Mouse (Mus musculus): ENCODE data around the gene Gbp5. TPM values are rescaled to one million over a fixed set of nuclear protein-coding genes. Genes with fewer than 3 reads are reported as not detected.
"Not testable (repeated sequence)": the region's sequence is repeated elsewhere in the genome, so short reads cannot be mapped to it uniquely, and the experiment has no call there.

Gbp5 gene
- polyA plus RNA-seq, 1 experiment: 0.66 TPM

- no peak for TF ChIP-seq POLR2A (IDR thresholded peaks at IDR 0.05; ENCODE audit: insufficient read depth, low read length)
- no peak for TF ChIP-seq CTCF (IDR thresholded peaks at IDR 0.05; ENCODE audit: low read depth, low read length)
- no peak for TF ChIP-seq EP300 (IDR thresholded peaks at IDR 0.05; ENCODE audit: insufficient read depth, low read depth, low read length)
- Histone ChIP-seq H3K9ac (ENCODE audit: low read depth, poor library complexity, severe bottlenecking) (no peak overlapping the region), H3K27me3 (ENCODE audit: control insufficient read depth, insufficient read depth, low read length, poor library complexity, severe bottlenecking) (no peaks in the 10 kb centered on the region), H3K27ac (ENCODE audit: insufficient read depth, low read length) (no peak overlapping the region), H3K4me3 (ENCODE audit: low read depth, low read length) (no peak overlapping the region), H3K4me1 (ENCODE audit: control insufficient read depth, insufficient read depth, low read length) (no peaks in the 10 kb centered on the region), H3K36me3 (ENCODE audit: control insufficient read depth, insufficient read depth, low read length, poor library complexity, severe bottlenecking) (no peaks in the 10 kb centered on the region), H3K9me3 (replicated peaks; ENCODE audit: control insufficient read depth, insufficient read depth, low read length, poor library complexity, severe bottlenecking) (no peaks in the 10 kb centered on the region)
Measured at GRCm38 (mm10) chr3:142531595-142531994, 37.8 kb downstream of the Gbp5 start.

DNA sequence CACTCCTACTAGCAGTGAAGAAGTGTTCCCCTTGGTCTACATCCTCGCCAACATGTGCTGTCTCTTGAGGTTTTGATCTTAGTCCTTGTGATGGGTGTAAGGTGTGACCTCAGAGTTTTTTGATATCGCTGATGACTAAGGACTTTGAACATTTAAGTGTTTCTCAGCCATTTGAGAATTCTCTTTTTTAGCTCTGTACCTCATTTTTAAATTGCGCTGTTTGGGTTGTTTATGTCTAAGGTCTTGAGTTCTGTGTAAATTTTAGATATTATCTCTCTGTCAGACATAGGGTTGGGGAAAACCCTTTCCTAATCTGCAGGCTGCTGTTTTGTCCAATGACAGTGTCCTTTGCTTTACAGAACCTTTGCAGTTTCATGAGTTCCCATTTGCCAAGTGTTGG, 39.4 kb downstream of the Gbp5 start:
- no peak overlapping the region for H3K9ac ChIP-seq (ENCODE audit: low read depth, poor library complexity, severe bottlenecking)
- no peaks in the 10 kb centered on the region for H3K9me3 ChIP-seq (replicated peaks; ENCODE audit: control insufficient read depth, insufficient read depth, low read length, poor library complexity, severe bottlenecking)
- no peak for TF ChIP-seq CTCF (IDR thresholded peaks at IDR 0.05; ENCODE audit: low read depth, low read length)
- TF ChIP-seq POLR2A (IDR thresholded peaks at IDR 0.05; ENCODE audit: insufficient read depth, low read length): no peak
- TF ChIP-seq EP300 (IDR thresholded peaks at IDR 0.05; ENCODE audit: insufficient read depth, low read depth, low read length): no peak
- no peaks in the 10 kb centered on the region for H3K4me1 ChIP-seq (ENCODE audit: control insufficient read depth, insufficient read depth, low read length)
- no peak overlapping the region for H3K4me3 ChIP-seq (ENCODE audit: low read depth, low read length)
- H3K27me3 ChIP-seq (ENCODE audit: control insufficient read depth, insufficient read depth, low read length, poor library complexity, severe bottlenecking): no peaks in the 10 kb centered on the region
- no peak overlapping the region for H3K27ac ChIP-seq (ENCODE audit: insufficient read depth, low read length)
- no peaks in the 10 kb centered on the region for H3K36me3 ChIP-seq (ENCODE audit: control insufficient read depth, insufficient read depth, low read length, poor library complexity, severe bottlenecking)

DNA sequence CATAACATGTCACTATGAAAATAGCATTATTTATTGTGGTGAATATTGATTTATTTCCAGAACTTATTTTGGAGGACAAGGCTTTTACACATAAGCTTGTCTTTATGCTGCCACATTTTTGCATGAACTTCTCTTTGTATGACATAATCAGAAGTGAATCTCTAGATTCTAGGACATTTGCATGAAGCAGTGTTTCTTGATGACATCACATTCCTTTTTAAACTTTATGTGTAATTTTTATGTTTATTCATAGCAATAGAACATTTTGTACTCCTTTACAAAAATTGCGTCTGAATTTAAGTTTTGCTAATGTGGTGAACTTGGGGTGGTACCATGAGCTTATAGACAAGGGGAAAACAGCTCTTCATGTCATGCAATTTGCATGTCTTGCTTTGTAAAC, 41.9 kb downstream of the Gbp5 start:
- TF ChIP-seq POLR2A (IDR thresholded peaks at IDR 0.05; ENCODE audit: insufficient read depth, low read length) (no peak), CTCF (IDR thresholded peaks at IDR 0.05; ENCODE audit: low read depth, low read length) (no peak), EP300 (IDR thresholded peaks at IDR 0.05; ENCODE audit: insufficient read depth, low read depth, low read length) (no peak)
- Histone ChIP-seq H3K27me3 (ENCODE audit: control insufficient read depth, insufficient read depth, low read length, poor library complexity, severe bottlenecking) (no peaks in the 10 kb centered on the region), H3K9ac (ENCODE audit: low read depth, poor library complexity, severe bottlenecking) (no peak overlapping the region)

GRCm38 (mm10) chr3:142541391-142541790, 47.6 kb downstream of the Gbp5 start:
- no peaks in the 10 kb centered on the region; the same call in 1 of the 2 replicates for H3K27me3 ChIP-seq (ENCODE audit: control insufficient read depth, insufficient read depth, low read length, poor library complexity, severe bottlenecking)

More for the DNA sequence above, 41.9 kb downstream of the Gbp5 start:
- no peak overlapping the region for H3K27ac ChIP-seq (ENCODE audit: insufficient read depth, low read length)
- H3K4me3 ChIP-seq (ENCODE audit: low read depth, low read length): no peak overlapping the region
- H3K4me1 ChIP-seq (ENCODE audit: control insufficient read depth, insufficient read depth, low read length): no peaks in the 10 kb centered on the region
- no peaks in the 10 kb centered on the region for H3K9me3 ChIP-seq (replicated peaks; ENCODE audit: control insufficient read depth, insufficient read depth, low read length, poor library complexity, severe bottlenecking)
- no peaks in the 10 kb centered on the region for H3K36me3 ChIP-seq (ENCODE audit: control insufficient read depth, insufficient read depth, low read length, poor library complexity, severe bottlenecking)

DNA sequence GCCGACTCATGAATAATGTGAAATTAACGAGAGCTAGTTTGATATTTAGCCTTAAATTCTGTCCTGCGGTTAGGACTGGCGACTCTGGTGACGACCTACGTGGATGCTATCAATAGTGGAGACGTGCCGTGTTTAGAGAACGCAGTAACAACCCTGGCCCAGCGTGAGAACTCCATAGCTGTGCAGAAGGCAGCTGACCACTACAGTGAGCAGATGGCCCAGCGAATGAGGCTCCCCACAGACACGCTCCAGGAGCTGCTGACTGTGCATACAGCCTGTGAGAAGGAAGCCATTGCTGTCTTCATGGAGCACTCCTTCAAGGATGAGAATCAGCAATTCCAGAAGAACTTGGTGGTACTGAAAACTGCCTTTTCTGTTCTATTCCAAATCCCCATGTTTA, 49.0 kb downstream of the Gbp5 start:
- not testable (repeated sequence) for H3K27ac ChIP-seq (ENCODE audit: insufficient read depth, low read length); H3K4me3 ChIP-seq (ENCODE audit: low read depth, low read length); H3K4me1 ChIP-seq (ENCODE audit: control insufficient read depth, insufficient read depth, low read length); H3K27me3 ChIP-seq (ENCODE audit: control insufficient read depth, insufficient read depth, low read length, poor library complexity, severe bottlenecking); H3K36me3 ChIP-seq (ENCODE audit: control insufficient read depth, insufficient read depth, low read length, poor library complexity, severe bottlenecking); H3K9me3 ChIP-seq (replicated peaks; ENCODE audit: control insufficient read depth, insufficient read depth, low read length, poor library complexity, severe bottlenecking); H3K9ac ChIP-seq (ENCODE audit: low read depth, poor library complexity, severe bottlenecking)

More at GRCm38 (mm10) chr3:142541391-142541790, 47.6 kb downstream of the Gbp5 start:
- Histone ChIP-seq H3K4me1 (ENCODE audit: control insufficient read depth, insufficient read depth, low read length) (no peaks in the 10 kb centered on the region), H3K9me3 (replicated peaks; ENCODE audit: control insufficient read depth, insufficient read depth, low read length, poor library complexity, severe bottlenecking) (no peaks in the 10 kb centered on the region), H3K27ac (ENCODE audit: insufficient read depth, low read length) (no peak overlapping the region), H3K36me3 (ENCODE audit: control insufficient read depth, insufficient read depth, low read length, poor library complexity, severe bottlenecking) (no peaks in the 10 kb centered on the region), H3K9ac (ENCODE audit: low read depth, poor library complexity, severe bottlenecking) (no peak overlapping the region), H3K4me3 (ENCODE audit: low read depth, low read length) (no peak overlapping the region)
- TF ChIP-seq EP300 (IDR thresholded peaks at IDR 0.05; ENCODE audit: insufficient read depth, low read depth, low read length) (no peak), POLR2A (IDR thresholded peaks at IDR 0.05; ENCODE audit: insufficient read depth, low read length) (no peak), CTCF (IDR thresholded peaks at IDR 0.05; ENCODE audit: low read depth, low read length) (no peak)

GRCm38 (mm10) chr3:142546690-142547089, 52.9 kb downstream of the Gbp5 start:
- Histone ChIP-seq H3K4me3 (ENCODE audit: low read depth, low read length) (no peak overlapping the region), H3K4me1 (ENCODE audit: control insufficient read depth, insufficient read depth, low read length) (no peaks in the 10 kb centered on the region), H3K9me3 (replicated peaks; ENCODE audit: control insufficient read depth, insufficient read depth, low read length, poor library complexity, severe bottlenecking) (no peaks in the 10 kb centered on the region), H3K36me3 (ENCODE audit: control insufficient read depth, insufficient read depth, low read length, poor library complexity, severe bottlenecking) (no peaks in the 10 kb centered on the region), H3K27me3 (ENCODE audit: control insufficient read depth, insufficient read depth, low read length, poor library complexity, severe bottlenecking) (no peaks in the 10 kb centered on the region), H3K9ac (ENCODE audit: low read depth, poor library complexity, severe bottlenecking) (no peak overlapping the region), H3K27ac (ENCODE audit: insufficient read depth, low read length) (no peak overlapping the region)
- TF ChIP-seq EP300 (IDR thresholded peaks at IDR 0.05; ENCODE audit: insufficient read depth, low read depth, low read length) (no peak), POLR2A (IDR thresholded peaks at IDR 0.05; ENCODE audit: insufficient read depth, low read length) (no peak), CTCF (IDR thresholded peaks at IDR 0.05; ENCODE audit: low read depth, low read length) (no peak)

All from ES-Bruce4 (cell line).